Mouse (Mus musculus) urinary bladder, postnatal 14 days (tissue): ENCODE results near the gene Tbc1d8.

Source experiments
- DNase-seq: peaks from one replicate; pipeline ENCODE4 v3.0.0; 2021; ENCODE audit warnings: low spot score

Gene Tbc1d8

GRCm38 (mm10) chr1:39478896-39479200 lies 293 bp upstream of the Tbc1d8 start:
- no peak for DNase-seq

GRCm38 (mm10) chr1:39477064-39477463 lies 1.5 kb downstream of the Tbc1d8 start:
- DNase-seq = no peak

- DNase-seq = no peak
Measured at GRCm38 (mm10) chr1:39476341-39476740, 2.2 kb downstream of the Tbc1d8 start.

GRCm38 (mm10) chr1:39474516-39474915 lies 4.0 kb downstream of the Tbc1d8 start:
- no peak for DNase-seq

GRCm38 (mm10) chr1:39471298-39471902 lies 7.2 kb downstream of the Tbc1d8 start:
- no peak for DNase-seq

- DNase-seq = no peak
Measured at GRCm38 (mm10) chr1:39468982-39469381, 9.6 kb downstream of the Tbc1d8 start.

- DNase-seq = no peak
Measured at GRCm38 (mm10) chr1:39466526-39466925, 12.0 kb downstream of the Tbc1d8 start.

GRCm38 (mm10) chr1:39464760-39465159 lies 13.8 kb downstream of the Tbc1d8 start:
- no peak for DNase-seq

- DNase-seq = no peak
Measured at GRCm38 (mm10) chr1:39462937-39463444, 15.6 kb downstream of the Tbc1d8 start.

GRCm38 (mm10) chr1:39462036-39462435 lies 16.5 kb downstream of the Tbc1d8 start:
- DNase-seq = no peak

GRCm38 (mm10) chr1:39460495-39460894 lies 18.1 kb downstream of the Tbc1d8 start:
- no peak for DNase-seq

GRCm38 (mm10) chr1:39457887-39458874 lies 20.4 kb downstream of the Tbc1d8 start:
- DNase-seq = peak; percentile 52

- DNase-seq = no peak
Measured at GRCm38 (mm10) chr1:39456421-39456853, 22.1 kb downstream of the Tbc1d8 start.

- no peak for DNase-seq
Measured at GRCm38 (mm10) chr1:39455350-39456023, 23.1 kb downstream of the Tbc1d8 start.

- DNase-seq = no peak
Measured at GRCm38 (mm10) chr1:39454783-39455175, 23.8 kb downstream of the Tbc1d8 start.

- no peak for DNase-seq
Measured at GRCm38 (mm10) chr1:39454108-39454782, 24.3 kb downstream of the Tbc1d8 start.

- no peak for DNase-seq
Measured at GRCm38 (mm10) chr1:39452203-39452602, 26.4 kb downstream of the Tbc1d8 start.

GRCm38 (mm10) chr1:39450069-39450728 lies 28.4 kb downstream of the Tbc1d8 start:
- DNase-seq = no peak

GRCm38 (mm10) chr1:39449251-39449790 lies 29.2 kb downstream of the Tbc1d8 start:
- no peak for DNase-seq

GRCm38 (mm10) chr1:39448819-39449218 lies 29.7 kb downstream of the Tbc1d8 start:
- no peak for DNase-seq

GRCm38 (mm10) chr1:39448238-39448637 lies 30.3 kb downstream of the Tbc1d8 start:
- DNase-seq = no peak
